Mouse (Mus musculus) cortical plate, adult 2 months (tissue): ENCODE measurements around the gene Cryl1.

ENCODE experiments used
- CTCF ChIP-seq: fragments of 200-500 bp; IDR thresholded peaks from 2 replicates; pipeline ENCODE4 v1.5.1; 2011; ENCODE audit warnings: mild to moderate bottlenecking, control low read depth, low read length; ENCODE audit not compliant: insufficient read depth; ENCODE audit errors: extremely low read depth
- POLR2A ChIP-seq: fragments of 200-500 bp; IDR thresholded peaks from 2 replicates; pipeline ENCODE4 v1.6.1; 2011; ENCODE audit warnings: mild to moderate bottlenecking, low read length, control low read depth; ENCODE audit not compliant: insufficient read depth; ENCODE audit errors: extremely low read depth

- no peak for TF ChIP-seq CTCF
- no peak for TF ChIP-seq POLR2A
These were observed 10.8 kb upstream of the Cryl1 start for GRCm38 (mm10) chr14:57409106-57409505.
